Mouse (Mus musculus) kidney, adult 8-10 months (tissue): Measurements from ENCODE around the gene Birc6.

Experiments used
- DNase-seq, 2 experiments: peaks; one replicate each; pipeline ENCODE4 v3.0.0; 2022

The Birc6 gene

GRCm38 (mm10) chr17:74711627-74712026, 183.5 kb downstream of the Birc6 start:
- no peak for DNase-seq

DNA sequence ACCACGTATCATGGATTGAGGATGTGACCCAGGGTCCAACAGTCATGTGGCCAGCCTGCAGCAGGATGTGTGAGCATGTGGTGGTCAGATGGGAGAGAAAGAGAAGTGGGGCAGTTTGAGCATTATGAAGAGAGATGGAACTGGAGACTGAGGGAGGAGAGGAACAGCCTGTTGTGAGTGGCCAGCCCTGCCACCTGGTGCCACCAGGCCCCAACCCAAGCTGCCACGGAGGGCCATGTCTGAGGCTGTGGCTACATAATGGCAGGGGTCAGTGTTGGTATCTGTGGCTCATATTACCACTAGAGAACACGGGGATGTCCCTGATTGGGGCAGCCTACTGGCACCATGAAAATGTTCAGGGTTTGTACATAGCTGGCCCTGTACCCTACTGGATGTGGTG, 187.0 kb downstream of the Birc6 start:
- no peak for DNase-seq

- DNase-seq: no peak
Measured at GRCm38 (mm10) chr17:74715724-74716123, 187.6 kb downstream of the Birc6 start.

GRCm38 (mm10) chr17:74716643-74717042, 188.5 kb downstream of the Birc6 start:
- no peak for DNase-seq

- no peak for DNase-seq
Measured at GRCm38 (mm10) chr17:74717091-74717617, 189.1 kb downstream of the Birc6 start.

GRCm38 (mm10) chr17:74717618-74718151, 189.6 kb downstream of the Birc6 start, which contains the start of gene Ttc27:
TSS of gene Ttc27 (plus strand) at chr17:74717732.
- peak; percentile 96 to 98 for DNase-seq

DNA sequence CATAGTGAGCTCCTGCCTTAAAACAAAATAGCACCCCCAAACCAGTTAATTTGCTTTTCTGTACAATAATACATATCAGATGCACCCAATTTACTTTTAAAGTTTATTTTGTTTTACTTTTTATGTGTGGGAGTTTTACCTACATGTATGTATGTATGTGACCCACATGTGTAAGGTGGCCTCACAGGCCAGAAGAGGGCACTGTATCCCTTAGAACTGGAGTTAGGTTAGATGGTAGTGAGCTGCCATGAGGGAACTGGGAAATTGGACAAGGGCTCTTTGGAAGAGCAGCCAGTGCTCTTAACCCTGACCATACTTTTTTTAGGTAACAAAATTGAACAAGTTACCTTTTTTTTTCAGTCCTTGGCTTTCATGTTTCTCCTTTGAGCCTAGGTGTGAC, 204.8 kb downstream of the Birc6 start:
- DNase-seq: no peak

DNA sequence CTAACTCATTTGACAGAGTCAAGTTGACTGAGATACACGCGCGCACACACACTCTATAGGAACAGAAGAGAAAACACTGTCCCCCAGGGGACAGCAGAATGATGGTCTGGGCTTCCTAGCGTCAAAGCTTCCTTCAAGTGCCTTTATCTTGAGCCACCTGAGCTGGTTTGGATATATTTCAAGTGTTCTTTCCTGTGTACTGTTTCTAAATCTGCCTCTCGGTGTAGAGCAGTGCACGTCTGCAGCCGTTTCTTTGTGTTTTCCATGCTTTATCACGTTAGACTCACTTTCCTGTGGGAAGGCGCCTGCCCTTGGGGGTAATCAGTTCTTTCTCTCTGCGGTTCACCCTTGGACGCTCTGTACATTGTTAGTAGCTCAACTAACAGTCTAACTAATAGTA, 207.3 kb downstream of the Birc6 start:
- no peak for DNase-seq

DNA sequence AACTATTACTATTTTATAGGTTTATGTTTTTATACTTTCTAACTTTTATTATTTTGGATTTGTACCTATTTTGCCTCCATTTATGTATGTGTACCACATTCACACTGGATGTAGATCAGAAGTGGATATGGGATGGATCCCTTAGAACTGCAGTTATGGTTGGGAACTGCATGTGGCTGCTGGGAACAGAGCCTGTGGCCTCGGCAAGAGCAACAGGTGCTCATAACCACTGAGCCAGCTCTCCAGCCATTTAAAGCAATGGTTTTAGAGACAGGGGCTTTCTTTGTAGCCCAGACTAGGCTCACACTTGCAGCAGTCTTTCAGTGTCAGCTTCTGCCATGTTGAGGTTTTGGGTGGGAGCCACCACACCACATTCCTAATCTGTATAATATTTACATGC, 221.6 kb downstream of the Birc6 start:
- DNase-seq: no peak

DNA sequence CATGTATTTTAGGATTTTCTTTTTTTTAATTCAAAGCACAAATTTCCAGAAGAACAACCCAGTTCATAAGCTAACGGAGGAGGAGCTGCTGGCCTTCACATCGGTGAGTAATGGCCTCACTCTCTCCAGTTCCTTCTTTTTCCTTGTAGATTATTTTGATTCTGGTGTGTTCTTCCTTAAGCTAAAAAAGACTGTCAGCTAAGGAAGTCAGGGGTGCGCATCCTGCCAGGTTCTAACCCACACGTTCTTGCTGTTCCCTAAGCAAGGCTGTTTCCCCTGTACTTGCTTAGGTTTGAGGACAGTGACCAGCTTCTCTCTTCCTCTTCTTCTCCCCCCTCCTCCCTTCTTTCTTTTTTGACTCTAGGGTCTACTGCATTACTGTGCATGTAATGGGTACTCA, 222.9 kb downstream of the Birc6 start:
- DNase-seq: no peak
